Mouse (Mus musculus): ENCODE measurements around the gene Ifrd1. TPM values are rescaled to one million over a fixed set of nuclear protein-coding genes. Genes with fewer than 3 reads are reported as not detected.

Gene Ifrd1
- polyA plus RNA-seq, 1 experiment, result 107 TPM

DNA sequence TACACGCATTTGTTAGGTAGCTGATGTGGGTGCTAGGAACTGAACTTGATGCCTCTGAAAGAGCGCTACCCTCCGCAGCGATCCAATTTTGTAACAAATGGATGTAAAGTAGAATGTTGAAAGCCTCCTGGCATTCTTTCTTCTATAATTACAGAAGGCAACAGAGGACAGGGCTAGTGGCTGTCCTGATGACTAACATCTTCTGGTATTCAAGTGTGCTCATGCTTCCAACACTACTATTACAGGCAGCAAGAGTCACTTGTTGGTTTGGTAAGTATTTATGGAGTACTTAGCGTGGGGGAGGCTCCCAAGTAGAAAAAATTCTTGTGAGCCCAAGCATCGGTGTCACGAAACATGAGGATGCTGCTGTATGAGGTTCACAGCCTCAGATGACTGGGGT lies 9.1 kb downstream of the Ifrd1 start:
- no peak overlapping the region for H3K4me3 ChIP-seq (ENCODE audit: low read depth, low read length)
- TF ChIP-seq CTCF (IDR thresholded peaks at IDR 0.05; ENCODE audit: low read depth, low read length), result no peak
- no peak for TF ChIP-seq EP300 (IDR thresholded peaks at IDR 0.05; ENCODE audit: insufficient read depth, low read depth, low read length)
- TF ChIP-seq POLR2A (IDR thresholded peaks at IDR 0.05; ENCODE audit: insufficient read depth, low read length), result no peak
- H3K9ac ChIP-seq (ENCODE audit: low read depth, poor library complexity, severe bottlenecking), result no peak overlapping the region
- H3K4me1 ChIP-seq (ENCODE audit: control insufficient read depth, insufficient read depth, low read length), result no peaks in the 10 kb centered on the region
- H3K27me3 ChIP-seq (ENCODE audit: control insufficient read depth, insufficient read depth, low read length, poor library complexity, severe bottlenecking), result no peaks in the 10 kb centered on the region; the same call in 1 of the 2 replicates
- H3K27ac ChIP-seq (ENCODE audit: insufficient read depth, low read length), result no peak overlapping the region
- no peaks in the 10 kb centered on the region for H3K36me3 ChIP-seq (ENCODE audit: control insufficient read depth, insufficient read depth, low read length, poor library complexity, severe bottlenecking)
- no peaks in the 10 kb centered on the region for H3K9me3 ChIP-seq (replicated peaks; ENCODE audit: control insufficient read depth, insufficient read depth, low read length, poor library complexity, severe bottlenecking)

DNA sequence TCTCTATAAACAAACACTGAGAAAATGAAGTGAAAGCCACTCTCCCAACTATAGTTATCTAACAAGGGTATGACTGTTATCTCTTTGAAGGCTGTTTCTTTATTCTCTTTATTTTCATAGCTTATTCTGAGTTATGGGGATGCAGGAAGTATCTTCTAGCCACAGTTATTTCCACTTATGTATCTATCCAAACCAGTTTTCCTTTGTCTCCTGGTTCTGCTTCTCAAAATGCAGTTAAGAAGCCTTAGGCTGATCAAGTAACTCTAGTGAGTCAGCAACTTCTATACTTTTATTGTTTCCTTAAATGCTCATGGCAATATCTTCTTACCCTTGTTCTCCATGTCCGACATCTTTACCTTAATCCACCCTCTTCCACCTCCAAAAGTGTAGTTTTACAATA lies 16.1 kb downstream of the Ifrd1 start:
- no peak overlapping the region for H3K27ac ChIP-seq (ENCODE audit: insufficient read depth, low read length)
- H3K9ac ChIP-seq (ENCODE audit: low read depth, poor library complexity, severe bottlenecking), result no peak overlapping the region
- H3K4me3 ChIP-seq (ENCODE audit: low read depth, low read length), result no peak overlapping the region
- no peaks in the 10 kb centered on the region; the same call in 1 of the 2 replicates for H3K27me3 ChIP-seq (ENCODE audit: control insufficient read depth, insufficient read depth, low read length, poor library complexity, severe bottlenecking)
- no peaks in the 10 kb centered on the region for H3K4me1 ChIP-seq (ENCODE audit: control insufficient read depth, insufficient read depth, low read length)
- no peaks in the 10 kb centered on the region for H3K9me3 ChIP-seq (replicated peaks; ENCODE audit: control insufficient read depth, insufficient read depth, low read length, poor library complexity, severe bottlenecking)
- H3K36me3 ChIP-seq (ENCODE audit: control insufficient read depth, insufficient read depth, low read length, poor library complexity, severe bottlenecking), result no peaks in the 10 kb centered on the region
- TF ChIP-seq CTCF (IDR thresholded peaks at IDR 0.05; ENCODE audit: low read depth, low read length), result no peak
- no peak for TF ChIP-seq POLR2A (IDR thresholded peaks at IDR 0.05; ENCODE audit: insufficient read depth, low read length)
- TF ChIP-seq EP300 (IDR thresholded peaks at IDR 0.05; ENCODE audit: insufficient read depth, low read depth, low read length), result no peak

GRCm38 (mm10) chr12:40231632-40232031 lies 16.7 kb downstream of the Ifrd1 start:
- Histone ChIP-seq H3K9me3 (replicated peaks; ENCODE audit: control insufficient read depth, insufficient read depth, low read length, poor library complexity, severe bottlenecking) (no peaks in the 10 kb centered on the region), H3K9ac (ENCODE audit: low read depth, poor library complexity, severe bottlenecking) (no peak overlapping the region), H3K27ac (ENCODE audit: insufficient read depth, low read length) (no peak overlapping the region), H3K36me3 (ENCODE audit: control insufficient read depth, insufficient read depth, low read length, poor library complexity, severe bottlenecking) (no peaks in the 10 kb centered on the region), H3K4me3 (ENCODE audit: low read depth, low read length) (no peak overlapping the region), H3K27me3 (ENCODE audit: control insufficient read depth, insufficient read depth, low read length, poor library complexity, severe bottlenecking) (no peaks in the 10 kb centered on the region; the same call in 1 of the 2 replicates), H3K4me1 (ENCODE audit: control insufficient read depth, insufficient read depth, low read length) (no peaks in the 10 kb centered on the region)
- TF ChIP-seq POLR2A (IDR thresholded peaks at IDR 0.05; ENCODE audit: insufficient read depth, low read length), result no peak

GRCm38 (mm10) chr12:40224171-40224880 lies 24.0 kb downstream of the Ifrd1 start:
- Histone ChIP-seq H3K4me1 (ENCODE audit: control insufficient read depth, insufficient read depth, low read length) (peaks cover 2% of the 10 kb centered on the region), H3K27ac (ENCODE audit: insufficient read depth, low read length) (no peak overlapping the region), H3K9me3 (replicated peaks; ENCODE audit: control insufficient read depth, insufficient read depth, low read length, poor library complexity, severe bottlenecking) (no peaks in the 10 kb centered on the region), H3K27me3 (ENCODE audit: control insufficient read depth, insufficient read depth, low read length, poor library complexity, severe bottlenecking) (no peaks in the 10 kb centered on the region), H3K4me3 (ENCODE audit: low read depth, low read length) (no peak overlapping the region), H3K9ac (ENCODE audit: low read depth, poor library complexity, severe bottlenecking) (no peak overlapping the region), H3K36me3 (ENCODE audit: control insufficient read depth, insufficient read depth, low read length, poor library complexity, severe bottlenecking) (0 out of 2 replicates have a peak, but pooled peaks cover 3% of the 10 kb centered on the region)
- TF ChIP-seq POLR2A (IDR thresholded peaks at IDR 0.05; ENCODE audit: insufficient read depth, low read length), result no peak
- no peak for TF ChIP-seq EP300 (IDR thresholded peaks at IDR 0.05; ENCODE audit: insufficient read depth, low read depth, low read length)
- TF ChIP-seq CTCF (IDR thresholded peaks at IDR 0.05; ENCODE audit: low read depth, low read length), result no peak

- H3K27me3 ChIP-seq (ENCODE audit: control insufficient read depth, insufficient read depth, low read length, poor library complexity, severe bottlenecking), result no peaks in the 10 kb centered on the region
- peaks cover 2% of the 10 kb centered on the region for H3K4me1 ChIP-seq (ENCODE audit: control insufficient read depth, insufficient read depth, low read length)
- H3K27ac ChIP-seq (ENCODE audit: insufficient read depth, low read length), result no peak overlapping the region
- H3K9ac ChIP-seq (ENCODE audit: low read depth, poor library complexity, severe bottlenecking), result peak overlapping the region; percentile 53
- peak overlapping the region; percentile 85 for H3K4me3 ChIP-seq (ENCODE audit: low read depth, low read length)
- TF ChIP-seq EP300 (IDR thresholded peaks at IDR 0.05; ENCODE audit: insufficient read depth, low read depth, low read length) (no peak), POLR2A (IDR thresholded peaks at IDR 0.05; ENCODE audit: insufficient read depth, low read length) (no peak), CTCF (IDR thresholded peaks at IDR 0.05; ENCODE audit: low read depth, low read length) (no peak)
- H3K36me3 ChIP-seq (ENCODE audit: control insufficient read depth, insufficient read depth, low read length, poor library complexity, severe bottlenecking), result 0 out of 2 replicates have a peak, but pooled peaks cover 6% of the 10 kb centered on the region
- H3K9me3 ChIP-seq (replicated peaks; ENCODE audit: control insufficient read depth, insufficient read depth, low read length, poor library complexity, severe bottlenecking), result no peaks in the 10 kb centered on the region
These were observed 24.6 kb downstream of the Ifrd1 start for GRCm38 (mm10) chr12:40223676-40224075.

GRCm38 (mm10) chr12:40223082-40223619 lies 25.2 kb downstream of the Ifrd1 start:
- Histone ChIP-seq H3K4me3 (ENCODE audit: low read depth, low read length) (peak overlapping the region; percentile 85), H3K9ac (ENCODE audit: low read depth, poor library complexity, severe bottlenecking) (peak overlapping the region; percentile 89), H3K4me1 (ENCODE audit: control insufficient read depth, insufficient read depth, low read length) (peaks cover 2% of the 10 kb centered on the region), H3K27me3 (ENCODE audit: control insufficient read depth, insufficient read depth, low read length, poor library complexity, severe bottlenecking) (no peaks in the 10 kb centered on the region), H3K27ac (ENCODE audit: insufficient read depth, low read length) (peak overlapping the region; percentile 34; the same call in 1 of the 2 replicates), H3K9me3 (replicated peaks; ENCODE audit: control insufficient read depth, insufficient read depth, low read length, poor library complexity, severe bottlenecking) (no peaks in the 10 kb centered on the region), H3K36me3 (ENCODE audit: control insufficient read depth, insufficient read depth, low read length, poor library complexity, severe bottlenecking) (peaks cover 11% of the 10 kb centered on the region)
- TF ChIP-seq CTCF (IDR thresholded peaks at IDR 0.05; ENCODE audit: low read depth, low read length) (no peak), POLR2A (IDR thresholded peaks at IDR 0.05; ENCODE audit: insufficient read depth, low read length) (peak; percentile 99), EP300 (IDR thresholded peaks at IDR 0.05; ENCODE audit: insufficient read depth, low read depth, low read length) (peak; percentile 26; the same call in 1 of the 2 replicates)
